Mouse (Mus musculus) macrophage (primary cell): ENCODE results near the gene Hdgfl2. TPM values are rescaled to one million over a fixed set of nuclear protein-coding genes. Genes with fewer than 3 reads are reported as not detected.
"Not testable (repeated sequence)": the region's sequence is repeated elsewhere in the genome, so short reads cannot be mapped to it uniquely, and the experiment has no call there.

Experiments
- H3K27ac ChIP-seq: fragments of 350-480 bp; formaldehyde crosslinking; 2 replicates; pipeline ENCODE4 v1.9.0; 2021
- H3K36me3 ChIP-seq: fragments of 350-480 bp; formaldehyde crosslinking; 2 replicates; pipeline ENCODE4 v1.9.0; 2021; ENCODE audit errors: inconsistent target
- H3K4me3 ChIP-seq: fragments of 350-480 bp; formaldehyde crosslinking; 2 replicates; pipeline ENCODE4 v1.9.0; 2021; ENCODE audit errors: inconsistent target
- H3K79me2 ChIP-seq: fragments of 350-480 bp; formaldehyde crosslinking; 2 replicates; pipeline ENCODE4 v1.9.0; 2021; ENCODE audit errors: inconsistent target
- WGBS: methylation state at CpG from one replicate; pipeline ENCODE4 v1.1.7; 2026; ENCODE audit warnings: inconsistent platforms; ENCODE audit not compliant: missing documents; 5-methylcytosine and 5-hydroxymethylcytosine counted together
- polyA plus RNA-seq: library from polyadenylated mRNA; stranded (reverse); fragments of 250-400 nt; gene quantifications from 3 replicates; pipeline ENCODE4 v1.2.4, GENCODE M21; 2018; ENCODE audit warnings: inconsistent platforms

Gene Hdgfl2
- polyA plus RNA-seq, 1 experiment from 2014 or later, result 28.1 TPM

- under 1% methylated on average over 65 of the region's 68 CpGs for WGBS
- H3K79me2 ChIP-seq, result peaks cover 59% of the 10 kb centered on the region
- H3K36me3 ChIP-seq, result no peaks in the 10 kb centered on the region
- peak within 1 kb of the TSS; percentile 88 for H3K4me3 ChIP-seq
- peak within 1 kb of the TSS; percentile 60 for H3K27ac ChIP-seq
Measured at GRCm38 (mm10) chr17:56040030-56040856, 39.2 kb upstream of the Hdgfl2 start, which contains the start of gene Chaf1a. Gene Chaf1a (plus strand): TSS chr17:56040439.

GRCm38 (mm10) chr17:56040857-56041163 lies 38.6 kb upstream of the Hdgfl2 start:
- Histone ChIP-seq H3K79me2 (peaks cover 59% of the 10 kb centered on the region), H3K36me3 (no peaks in the 10 kb centered on the region), H3K27ac (peak overlapping the region; percentile 60), H3K4me3 (peak overlapping the region; percentile 88)
- WGBS, result 2% methylated on average over 12 of the region's 12 CpGs

- H3K27ac ChIP-seq, result no peak overlapping the region
- H3K79me2 ChIP-seq, result peaks cover 97% of the 10 kb centered on the region
- no peak overlapping the region for H3K4me3 ChIP-seq
- peaks cover 3% of the 10 kb centered on the region; the same call in 1 of the 2 replicates for H3K36me3 ChIP-seq
- WGBS, result 92% methylated on average over 5 of the region's 5 CpGs
Measured at GRCm38 (mm10) chr17:56051369-56051768, 28.1 kb upstream of the Hdgfl2 start.

GRCm38 (mm10) chr17:56054938-56055337 lies 24.5 kb upstream of the Hdgfl2 start:
- Histone ChIP-seq H3K36me3 (peaks cover 9% of the 10 kb centered on the region; the same call in 1 of the 2 replicates), H3K79me2 (peaks cover 62% of the 10 kb centered on the region), H3K4me3 (no peak overlapping the region), H3K27ac (no peak overlapping the region)

- WGBS, result 98% methylated on average over 4 of the region's 4 CpGs
- Histone ChIP-seq H3K4me3 (no peak overlapping the region), H3K79me2 (peaks cover 50% of the 10 kb centered on the region), H3K36me3 (peaks cover 17% of the 10 kb centered on the region; the same call in 1 of the 2 replicates), H3K27ac (no peak overlapping the region)
Measured at GRCm38 (mm10) chr17:56055945-56056678, 23.3 kb upstream of the Hdgfl2 start.

GRCm38 (mm10) chr17:56057381-56058120 lies 21.9 kb upstream of the Hdgfl2 start:
- Histone ChIP-seq H3K79me2 (peaks cover 36% of the 10 kb centered on the region), H3K36me3 (peaks cover 23% of the 10 kb centered on the region; the same call in 1 of the 2 replicates), H3K4me3 (no peak overlapping the region), H3K27ac (no peak overlapping the region)
- WGBS, result 96% methylated on average over 7 of the region's 11 CpGs

GRCm38 (mm10) chr17:56062081-56062480 lies 17.4 kb upstream of the Hdgfl2 start:
- H3K27ac ChIP-seq, result no peak overlapping the region
- 94% methylated on average over 7 of the region's 7 CpGs for WGBS
- H3K36me3 ChIP-seq, result peaks cover 37% of the 10 kb centered on the region; the same call in 1 of the 2 replicates
- H3K79me2 ChIP-seq, result no peaks in the 10 kb centered on the region
- no peak overlapping the region for H3K4me3 ChIP-seq

GRCm38 (mm10) chr17:56065715-56066114 lies 13.7 kb upstream of the Hdgfl2 start:
- peaks cover 60% of the 10 kb centered on the region for H3K36me3 ChIP-seq

GRCm38 (mm10) chr17:56066451-56066850 lies 13.0 kb upstream of the Hdgfl2 start:
- no peaks in the 10 kb centered on the region for H3K79me2 ChIP-seq
- H3K27ac ChIP-seq, result no peak overlapping the region
- H3K4me3 ChIP-seq, result no peak overlapping the region
- peaks cover 60% of the 10 kb centered on the region for H3K36me3 ChIP-seq

More at GRCm38 (mm10) chr17:56065715-56066114, 13.7 kb upstream of the Hdgfl2 start:
- not testable (repeated sequence) for H3K79me2 ChIP-seq, H3K4me3 ChIP-seq, H3K27ac ChIP-seq
- 100% methylated on average over 5 of the region's 6 CpGs for WGBS

GRCm38 (mm10) chr17:56069066-56069465 lies 10.4 kb upstream of the Hdgfl2 start:
- WGBS, result 98% methylated on average over 14 of the region's 14 CpGs
- no peak overlapping the region for H3K27ac ChIP-seq
- H3K4me3 ChIP-seq, result no peak overlapping the region
- peaks cover 8% of the 10 kb centered on the region; the same call in 1 of the 2 replicates for H3K79me2 ChIP-seq
- peaks cover 67% of the 10 kb centered on the region for H3K36me3 ChIP-seq

- Histone ChIP-seq H3K36me3 (peaks cover 58% of the 10 kb centered on the region), H3K4me3 (no peak overlapping the region), H3K27ac (no peak overlapping the region), H3K79me2 (peaks cover 10% of the 10 kb centered on the region; the same call in 1 of the 2 replicates)
Measured at GRCm38 (mm10) chr17:56071126-56071525, 8.3 kb upstream of the Hdgfl2 start.

GRCm38 (mm10) chr17:56072243-56072642 lies 7.2 kb upstream of the Hdgfl2 start:
- 96% methylated on average over 5 of the region's 5 CpGs for WGBS
- Histone ChIP-seq H3K36me3 (peaks cover 57% of the 10 kb centered on the region), H3K79me2 (peaks cover 10% of the 10 kb centered on the region; the same call in 1 of the 2 replicates)

GRCm38 (mm10) chr17:56074097-56074826 lies 5.2 kb upstream of the Hdgfl2 start:
- Histone ChIP-seq H3K4me3 (peak overlapping the region; percentile 54), H3K27ac (peak overlapping the region; percentile 84), H3K79me2 (peaks cover 10% of the 10 kb centered on the region; the same call in 1 of the 2 replicates), H3K36me3 (peaks cover 36% of the 10 kb centered on the region)
- 9% methylated on average over 18 of the region's 22 CpGs for WGBS

More at GRCm38 (mm10) chr17:56072243-56072642, 7.2 kb upstream of the Hdgfl2 start:
- no peak overlapping the region for H3K4me3 ChIP-seq
- H3K27ac ChIP-seq, result no peak overlapping the region

GRCm38 (mm10) chr17:56074827-56075208 lies 4.6 kb upstream of the Hdgfl2 start, which contains the start of gene Ubxn6:
Gene Ubxn6 (minus strand): TSS chr17:56075028.
- WGBS, result 0% methylated on average over 35 of the region's 35 CpGs
- H3K79me2 ChIP-seq, result peaks cover 11% of the 10 kb centered on the region; the same call in 1 of the 2 replicates
- peak within 1 kb of the TSS; percentile 84 for H3K27ac ChIP-seq
- H3K4me3 ChIP-seq, result peak within 1 kb of the TSS; percentile 54
- H3K36me3 ChIP-seq, result peaks cover 31% of the 10 kb centered on the region
